Mouse (Mus musculus): ENCODE measurements around the gene Mapre1. TPM values are rescaled to one million over a fixed set of nuclear protein-coding genes. Genes with fewer than 3 reads are reported as not detected.
"Not testable (repeated sequence)": the region's sequence is repeated elsewhere in the genome, so short reads cannot be mapped to it uniquely, and the experiment has no call there.

Mapre1 gene
- polyA plus RNA-seq, 1 experiment from 2014 or later: 243 TPM

- not testable (repeated sequence) for H3K9ac ChIP-seq (ENCODE audit: low read depth, low read length); H3K27me3 ChIP-seq (ENCODE audit: control insufficient read depth, insufficient read depth, low read length); H3K4me2 ChIP-seq (replicated peaks; ENCODE audit: low read depth, low read length); H3K4me3 ChIP-seq (ENCODE audit: low read length); ATAC-seq (ENCODE audit: low FRiP score, low TSS enrichment); H3K4me1 ChIP-seq (ENCODE audit: control insufficient read depth, insufficient read depth, low read length); H3K9me3 ChIP-seq (ENCODE audit: control insufficient read depth, low read length); H3K36me3 ChIP-seq (ENCODE audit: control insufficient read depth, insufficient read depth, low read length); H3K27ac ChIP-seq (ENCODE audit: low read depth, low read length)
- WGBS: 84% methylated on average over 3 of the region's 3 CpGs
Measured at GRCm38 (mm10) chr2:153717861-153718260, 23.2 kb upstream of the Mapre1 start.

- H3K4me1 ChIP-seq (ENCODE audit: control insufficient read depth, insufficient read depth, low read length): no peaks in the 10 kb centered on the region
- no peak overlapping the region for H3K4me2 ChIP-seq (replicated peaks; ENCODE audit: low read depth, low read length)
Measured at GRCm38 (mm10) chr2:153723098-153723497, 18.0 kb upstream of the Mapre1 start.

GRCm38 (mm10) chr2:153724424-153724823 lies 16.6 kb upstream of the Mapre1 start:
- WGBS: 88% methylated on average over 2 of the region's 2 CpGs
- H3K27ac ChIP-seq (ENCODE audit: low read depth, low read length): no peak overlapping the region
- H3K9me3 ChIP-seq (ENCODE audit: control insufficient read depth, low read length): 0 out of 2 replicates have a peak, but pooled peaks cover 2% of the 10 kb centered on the region
- no peaks in the 10 kb centered on the region for H3K27me3 ChIP-seq (ENCODE audit: control insufficient read depth, insufficient read depth, low read length)
- H3K9ac ChIP-seq (ENCODE audit: low read depth, low read length): no peak overlapping the region
- H3K4me2 ChIP-seq (replicated peaks; ENCODE audit: low read depth, low read length): no peak overlapping the region
- ATAC-seq (ENCODE audit: low FRiP score, low TSS enrichment): no peak
- no peak overlapping the region for H3K4me3 ChIP-seq (ENCODE audit: low read length)
- no peaks in the 10 kb centered on the region for H3K36me3 ChIP-seq (ENCODE audit: control insufficient read depth, insufficient read depth, low read length)
- H3K4me1 ChIP-seq (ENCODE audit: control insufficient read depth, insufficient read depth, low read length): no peaks in the 10 kb centered on the region

More at GRCm38 (mm10) chr2:153723098-153723497, 18.0 kb upstream of the Mapre1 start:
- WGBS: 70% methylated on average over 1 of the region's 1 CpGs
- H3K36me3 ChIP-seq (ENCODE audit: control insufficient read depth, insufficient read depth, low read length): no peaks in the 10 kb centered on the region
- no peaks in the 10 kb centered on the region for H3K27me3 ChIP-seq (ENCODE audit: control insufficient read depth, insufficient read depth, low read length)
- no peak overlapping the region for H3K9ac ChIP-seq (ENCODE audit: low read depth, low read length)
- 0 out of 2 replicates have a peak, but pooled peaks cover 2% of the 10 kb centered on the region for H3K9me3 ChIP-seq (ENCODE audit: control insufficient read depth, low read length)
- ATAC-seq (ENCODE audit: low FRiP score, low TSS enrichment): no peak
- no peak overlapping the region for H3K4me3 ChIP-seq (ENCODE audit: low read length)
- no peak overlapping the region for H3K27ac ChIP-seq (ENCODE audit: low read depth, low read length)

GRCm38 (mm10) chr2:153724871-153725270 lies 16.2 kb upstream of the Mapre1 start:
- Histone ChIP-seq H3K36me3 (ENCODE audit: control insufficient read depth, insufficient read depth, low read length) (no peaks in the 10 kb centered on the region), H3K9me3 (ENCODE audit: control insufficient read depth, low read length) (0 out of 2 replicates have a peak, but pooled peaks cover 2% of the 10 kb centered on the region), H3K4me2 (replicated peaks; ENCODE audit: low read depth, low read length) (no peak overlapping the region), H3K27ac (ENCODE audit: low read depth, low read length) (no peak overlapping the region), H3K27me3 (ENCODE audit: control insufficient read depth, insufficient read depth, low read length) (no peaks in the 10 kb centered on the region), H3K4me1 (ENCODE audit: control insufficient read depth, insufficient read depth, low read length) (no peaks in the 10 kb centered on the region), H3K9ac (ENCODE audit: low read depth, low read length) (no peak overlapping the region), H3K4me3 (ENCODE audit: low read length) (no peak overlapping the region)
- no peak for ATAC-seq (ENCODE audit: low FRiP score, low TSS enrichment)
- 82% methylated on average over 2 of the region's 2 CpGs for WGBS

DNA sequence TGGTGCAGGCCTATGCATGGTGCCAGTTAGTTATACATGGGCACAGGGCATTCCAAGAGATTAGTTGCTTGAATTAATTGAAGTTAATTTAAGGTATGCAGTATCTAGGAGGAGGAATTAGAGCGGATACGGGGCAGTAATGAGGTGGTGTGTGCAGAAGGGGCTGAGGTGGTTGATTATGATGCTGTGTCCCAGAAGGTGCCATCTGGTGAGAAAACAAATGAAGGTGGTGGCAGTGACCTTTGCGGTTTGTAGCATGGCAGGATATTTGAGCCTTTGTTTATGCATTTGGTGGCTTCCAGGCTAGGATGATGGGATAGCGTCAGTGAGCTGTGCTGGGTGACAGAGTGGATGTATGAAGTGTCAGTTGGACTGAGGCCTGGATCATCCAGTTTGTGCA lies 15.8 kb upstream of the Mapre1 start:
- H3K4me1 ChIP-seq (ENCODE audit: control insufficient read depth, insufficient read depth, low read length): no peaks in the 10 kb centered on the region
- no peak overlapping the region for H3K4me3 ChIP-seq (ENCODE audit: low read length)
- H3K27ac ChIP-seq (ENCODE audit: low read depth, low read length): no peak overlapping the region
- no peak overlapping the region for H3K4me2 ChIP-seq (replicated peaks; ENCODE audit: low read depth, low read length)
- no peak for ATAC-seq (ENCODE audit: low FRiP score, low TSS enrichment)
- H3K9me3 ChIP-seq (ENCODE audit: control insufficient read depth, low read length): 0 out of 2 replicates have a peak, but pooled peaks cover 2% of the 10 kb centered on the region
- no peak overlapping the region for H3K9ac ChIP-seq (ENCODE audit: low read depth, low read length)
- no peaks in the 10 kb centered on the region for H3K36me3 ChIP-seq (ENCODE audit: control insufficient read depth, insufficient read depth, low read length)
- H3K27me3 ChIP-seq (ENCODE audit: control insufficient read depth, insufficient read depth, low read length): no peaks in the 10 kb centered on the region
- 64% methylated on average over 4 of the region's 4 CpGs for WGBS

GRCm38 (mm10) chr2:153734033-153734432 lies 7.0 kb upstream of the Mapre1 start:
- H3K4me3 ChIP-seq (ENCODE audit: low read length): no peak overlapping the region
- H3K27me3 ChIP-seq (ENCODE audit: control insufficient read depth, insufficient read depth, low read length): no peaks in the 10 kb centered on the region
- H3K9ac ChIP-seq (ENCODE audit: low read depth, low read length): no peak overlapping the region
- no peaks in the 10 kb centered on the region for H3K36me3 ChIP-seq (ENCODE audit: control insufficient read depth, insufficient read depth, low read length)
- no peak overlapping the region for H3K27ac ChIP-seq (ENCODE audit: low read depth, low read length)
- H3K9me3 ChIP-seq (ENCODE audit: control insufficient read depth, low read length): no peaks in the 10 kb centered on the region
- 73% methylated on average over 4 of the region's 4 CpGs for WGBS
- H3K4me1 ChIP-seq (ENCODE audit: control insufficient read depth, insufficient read depth, low read length): no peaks in the 10 kb centered on the region
- ATAC-seq (ENCODE audit: low FRiP score, low TSS enrichment): no peak
- H3K4me2 ChIP-seq (replicated peaks; ENCODE audit: low read depth, low read length): no peak overlapping the region

- H3K36me3 ChIP-seq (ENCODE audit: control insufficient read depth, insufficient read depth, low read length): peaks cover 4% of the 10 kb centered on the region
- H3K27ac ChIP-seq (ENCODE audit: low read depth, low read length): peak overlapping the region; percentile 92
- peaks cover 15% of the 10 kb centered on the region for H3K4me1 ChIP-seq (ENCODE audit: control insufficient read depth, insufficient read depth, low read length)
- peak; percentile 90 for ATAC-seq (ENCODE audit: low FRiP score, low TSS enrichment)
- no peaks in the 10 kb centered on the region for H3K27me3 ChIP-seq (ENCODE audit: control insufficient read depth, insufficient read depth, low read length)
- H3K9me3 ChIP-seq (ENCODE audit: control insufficient read depth, low read length): no peaks in the 10 kb centered on the region
- H3K4me3 ChIP-seq (ENCODE audit: low read length): peak overlapping the region; percentile 90
- H3K9ac ChIP-seq (ENCODE audit: low read depth, low read length): peak overlapping the region; percentile 94
- H3K4me2 ChIP-seq (replicated peaks; ENCODE audit: low read depth, low read length): peak overlapping the region; percentile 77
- WGBS: 2% methylated on average over 53 of the region's 56 CpGs
Measured at GRCm38 (mm10) chr2:153741437-153742065, 477 bp downstream of the Mapre1 start.

- peaks cover 34% of the 10 kb centered on the region for H3K36me3 ChIP-seq (ENCODE audit: control insufficient read depth, insufficient read depth, low read length)
Measured at GRCm38 (mm10) chr2:153747994-153748393, 6.9 kb downstream of the Mapre1 start.

GRCm38 (mm10) chr2:153750363-153750762 lies 9.3 kb downstream of the Mapre1 start:
- Histone ChIP-seq H3K4me1 (ENCODE audit: control insufficient read depth, insufficient read depth, low read length) (no peaks in the 10 kb centered on the region), H3K9me3 (ENCODE audit: control insufficient read depth, low read length) (no peaks in the 10 kb centered on the region), H3K4me3 (ENCODE audit: low read length) (no peak overlapping the region), H3K4me2 (replicated peaks; ENCODE audit: low read depth, low read length) (no peak overlapping the region), H3K27me3 (ENCODE audit: control insufficient read depth, insufficient read depth, low read length) (no peaks in the 10 kb centered on the region), H3K36me3 (ENCODE audit: control insufficient read depth, insufficient read depth, low read length) (peaks cover 36% of the 10 kb centered on the region), H3K9ac (ENCODE audit: low read depth, low read length) (no peak overlapping the region), H3K27ac (ENCODE audit: low read depth, low read length) (no peak overlapping the region)
- ATAC-seq (ENCODE audit: low FRiP score, low TSS enrichment): no peak
- WGBS: 89% methylated on average over 2 of the region's 2 CpGs

More at GRCm38 (mm10) chr2:153747994-153748393, 6.9 kb downstream of the Mapre1 start:
- no peak for ATAC-seq (ENCODE audit: low FRiP score, low TSS enrichment)
- Histone ChIP-seq H3K27me3 (ENCODE audit: control insufficient read depth, insufficient read depth, low read length) (no peaks in the 10 kb centered on the region), H3K4me2 (replicated peaks; ENCODE audit: low read depth, low read length) (no peak overlapping the region), H3K9ac (ENCODE audit: low read depth, low read length) (no peak overlapping the region), H3K27ac (ENCODE audit: low read depth, low read length) (no peak overlapping the region), H3K4me3 (ENCODE audit: low read length) (no peak overlapping the region), H3K4me1 (ENCODE audit: control insufficient read depth, insufficient read depth, low read length) (peaks cover 3% of the 10 kb centered on the region), H3K9me3 (ENCODE audit: control insufficient read depth, low read length) (no peaks in the 10 kb centered on the region)
